ENCODE assay signal across 8 mouse cellular contexts in the genomic region with DNA sequence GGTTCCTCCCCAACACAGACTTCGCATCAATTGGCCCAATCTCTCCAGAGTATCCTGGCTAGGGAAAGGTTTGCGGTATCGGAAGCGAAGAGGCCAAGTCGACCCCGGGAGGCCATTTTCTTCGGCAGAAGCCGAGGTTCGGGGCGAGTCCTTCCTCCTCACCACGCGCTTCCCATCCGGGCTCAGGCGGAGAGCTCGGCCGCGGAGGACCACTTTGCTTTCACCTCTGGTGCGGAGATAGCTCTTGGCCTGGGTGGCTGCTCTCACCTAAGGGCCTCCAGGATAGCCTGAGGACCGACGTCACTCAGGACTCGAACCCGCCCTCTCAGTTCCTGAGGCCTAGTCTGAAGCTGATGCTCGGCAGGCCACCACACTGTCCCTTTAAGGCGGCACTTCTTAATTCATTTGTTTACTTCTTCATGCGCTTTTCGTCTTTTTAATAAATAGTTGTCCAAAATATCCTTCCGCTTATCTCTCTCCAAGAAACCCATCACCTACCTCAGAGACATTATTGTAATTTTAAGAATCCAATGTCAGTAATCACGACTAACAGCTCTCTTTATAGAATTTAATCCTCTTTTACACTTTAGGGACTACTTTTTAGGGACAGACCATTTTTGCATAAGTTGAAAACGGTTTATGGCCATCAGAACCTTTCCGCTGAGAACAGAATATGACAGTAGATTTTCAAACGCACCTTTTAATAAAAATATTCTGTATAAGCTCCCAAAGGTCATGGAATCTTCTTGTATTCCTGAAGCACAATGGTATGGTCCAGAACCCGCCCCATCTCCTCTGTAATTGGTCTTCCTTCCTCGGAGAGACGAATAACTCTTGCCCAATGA. TPM values are rescaled to one million over a fixed set of nuclear protein-coding genes. Genes with fewer than 3 reads are reported as not detected.
DNase-seq lines count a peak whose midpoint lies in the region; ATAC-seq lines count a peak whose summit lies in the region.

No protein-coding gene starts in this region.

- peaks cover 58% of the 10 kb centered on the region for H3K4me1 ChIP-seq in hindbrain, embryonic 10.5 days (replicated peaks)

- peak; percentile 87 for DNase-seq in MN1 (ENCODE audit: low spot score)
- DNase-seq in cerebellum, adult 9-10 months: peak; percentile 95
- DNase-seq in hindbrain, embryonic 10.5 days (ENCODE audit: low spot score): peak; percentile 83
- peak; percentile 77 to 82 for DNase-seq in layer of hippocampus, postnatal 10 days (ENCODE audit: low spot score in 2 of 2)
- peak; percentile 81 for DNase-seq in lung, postnatal 14 days
- peak; percentile 87 for DNase-seq in retina, embryonic 14.5 days (ENCODE audit: low spot score)
- DNase-seq in thymus, postnatal 4 days: peak; percentile 82

- H3K36me3 ChIP-seq in hindbrain, embryonic 10.5 days: no peaks in the 10 kb centered on the region

- peak overlapping the region; percentile 95 for H3K27ac ChIP-seq in hindbrain, embryonic 10.5 days

- peak; percentile 38 for ATAC-seq in frontal cortex, adult (ENCODE audit: low TSS enrichment)

- no peaks in the 10 kb centered on the region for H3K9me3 ChIP-seq in hindbrain, embryonic 10.5 days

- WGBS in hindbrain, embryonic 10.5 days: under 1% methylated on average over 34 of the region's 34 CpGs

- peaks cover 37% of the 10 kb centered on the region for H3K27me3 ChIP-seq in hindbrain, embryonic 10.5 days (ENCODE audit: insufficient read depth, poor library complexity, severe bottlenecking)

- peak overlapping the region; percentile 61 for H3K4me3 ChIP-seq in hindbrain, embryonic 10.5 days

RNA-seq across cellular contexts. Expression of a gene that starts 0.6 kb away (rescaled TPM):
- 1.7 and 2.3 TPM in 2 replicates for polyA plus RNA-seq in hindbrain, embryonic 10.5 days (2016; fragmentation: Nextera tagmentation; extraction: Ambion mirVana)
- total RNA-seq in layer of hippocampus, postnatal 10 days (2021): 10 to 100 TPM; 38.0 to 38.7 TPM

RNA-seq across cellular contexts. Expression of a gene that starts 13.9 kb away (rescaled TPM):
- polyA plus RNA-seq in hindbrain, embryonic 10.5 days (2016; fragmentation: Nextera tagmentation; extraction: Ambion mirVana): 7.7 and 8.3 TPM in 2 replicates
- 10 to 100 TPM; 63.1 to 66.1 TPM for total RNA-seq in layer of hippocampus, postnatal 10 days (2021)

RNA-seq across cellular contexts. Expression of a gene that starts 13.9 kb away (rescaled TPM):
- polyA plus RNA-seq in hindbrain, embryonic 10.5 days (2016; fragmentation: Nextera tagmentation; extraction: Ambion mirVana): 1.6 and 1.9 TPM in 2 replicates
- 10 to 100 TPM; 13.4 to 13.7 TPM for total RNA-seq in layer of hippocampus, postnatal 10 days (2021)

RNA-seq across cellular contexts. Expression of a gene that starts 16.8 kb away (rescaled TPM):
- 7.7 and 8.9 TPM in 2 replicates for polyA plus RNA-seq in hindbrain, embryonic 10.5 days (2016; fragmentation: Nextera tagmentation; extraction: Ambion mirVana)
- total RNA-seq in layer of hippocampus, postnatal 10 days (2021): 10 to 100 TPM; 14.4 to 16.9 TPM

RNA-seq across cellular contexts. Expression of a gene that starts 55.5 kb away (rescaled TPM):
- polyA plus RNA-seq in hindbrain, embryonic 10.5 days (2016; fragmentation: Nextera tagmentation; extraction: Ambion mirVana): 0.72 and 1.5 TPM in 2 replicates
- 10 to 100 TPM; 83.4 to 87.0 TPM for total RNA-seq in layer of hippocampus, postnatal 10 days (2021)

Comparison
In these comparisons a context has a peak if more than half of its experiments do, and no peak if none do; other contexts are left out.
1. Peak in every context shown above with its lines: DNase-seq, ATAC-seq, H3K4me3 ChIP-seq and H3K27ac ChIP-seq.